Mouse (Mus musculus): Measurements from ENCODE around the gene Eif4e1b. TPM values are rescaled to one million over a fixed set of nuclear protein-coding genes. Genes with fewer than 3 reads are reported as not detected.

The Eif4e1b gene
- polyA plus RNA-seq, 1 experiment: not detected

DNA sequence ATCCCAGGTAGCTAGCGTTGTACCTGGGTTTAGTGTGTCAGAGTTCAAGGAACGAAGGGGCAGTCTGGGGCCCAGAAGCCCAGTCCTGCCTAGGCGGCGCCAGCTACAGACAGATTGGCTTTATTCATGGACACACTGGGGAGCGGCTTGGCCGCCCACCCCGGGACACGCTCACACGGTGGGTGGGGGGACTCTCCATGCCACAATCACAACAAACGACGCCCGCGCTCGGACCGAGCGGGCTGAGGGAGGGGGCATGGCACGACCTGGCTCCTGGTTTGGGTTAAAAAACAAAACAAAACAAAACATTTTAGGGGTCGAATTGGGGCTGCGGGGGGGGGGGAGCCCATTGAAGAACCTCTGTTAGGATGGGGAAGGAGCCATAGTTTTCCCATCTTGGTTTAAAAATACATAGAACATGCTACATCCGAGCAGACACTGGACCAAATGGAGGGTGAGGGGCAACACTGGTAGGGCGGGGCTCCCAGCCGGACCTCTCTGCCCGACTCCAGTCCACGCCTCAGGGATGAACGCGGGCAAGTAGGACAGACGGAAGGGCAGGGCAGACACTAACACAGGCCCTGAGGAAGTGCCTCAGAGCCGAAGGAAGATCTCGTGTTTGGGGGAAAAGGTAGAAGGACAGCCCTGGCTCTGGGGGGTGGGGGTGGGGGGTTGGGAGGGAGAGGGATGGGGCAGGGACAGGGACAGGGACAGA is 24.9 kb upstream of the Eif4e1b start:
- TF ChIP-seq CTCF (IDR thresholded peaks at IDR 0.05; ENCODE audit: low read depth, low read length): no peak
- TF ChIP-seq POLR2A (IDR thresholded peaks at IDR 0.05; ENCODE audit: borderline replicate concordance, low read depth, low read length): no peak
- H3K27ac ChIP-seq (ENCODE audit: insufficient read depth, low read depth, low read length): no peak overlapping the region
- no peak overlapping the region for H3K4me3 ChIP-seq (ENCODE audit: insufficient read depth, low read length)
- H3K4me1 ChIP-seq (ENCODE audit: control insufficient read depth, insufficient read depth, low read length): no peaks in the 10 kb centered on the region; the same call in 1 of the 2 replicates

DNA sequence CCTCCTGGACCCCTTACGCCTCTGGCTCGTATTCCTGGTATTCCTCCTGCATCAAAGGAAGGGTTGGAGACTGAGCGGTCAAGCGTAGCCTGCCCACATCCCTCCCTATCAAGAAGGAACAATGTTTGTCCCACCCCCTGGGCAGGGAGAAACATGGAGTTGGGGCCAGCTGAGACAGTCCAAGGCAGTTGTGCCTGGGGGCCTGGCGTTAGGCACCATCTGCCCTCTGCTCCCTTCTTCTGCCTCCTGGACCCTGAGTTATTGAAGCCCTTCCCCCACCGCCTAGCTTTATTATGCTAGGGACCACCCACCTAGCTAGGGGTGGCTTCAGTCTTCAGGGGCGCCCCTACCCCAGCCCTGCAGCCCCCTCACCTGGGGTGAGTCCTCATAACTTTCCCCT is 24.3 kb upstream of the Eif4e1b start:
- no peak for TF ChIP-seq POLR2A (IDR thresholded peaks at IDR 0.05; ENCODE audit: borderline replicate concordance, low read depth, low read length)
- no peak for TF ChIP-seq CTCF (IDR thresholded peaks at IDR 0.05; ENCODE audit: low read depth, low read length)
- Histone ChIP-seq H3K4me1 (ENCODE audit: control insufficient read depth, insufficient read depth, low read length) (no peaks in the 10 kb centered on the region; the same call in 1 of the 2 replicates), H3K27ac (ENCODE audit: insufficient read depth, low read depth, low read length) (no peak overlapping the region), H3K4me3 (ENCODE audit: insufficient read depth, low read length) (no peak overlapping the region)

DNA sequence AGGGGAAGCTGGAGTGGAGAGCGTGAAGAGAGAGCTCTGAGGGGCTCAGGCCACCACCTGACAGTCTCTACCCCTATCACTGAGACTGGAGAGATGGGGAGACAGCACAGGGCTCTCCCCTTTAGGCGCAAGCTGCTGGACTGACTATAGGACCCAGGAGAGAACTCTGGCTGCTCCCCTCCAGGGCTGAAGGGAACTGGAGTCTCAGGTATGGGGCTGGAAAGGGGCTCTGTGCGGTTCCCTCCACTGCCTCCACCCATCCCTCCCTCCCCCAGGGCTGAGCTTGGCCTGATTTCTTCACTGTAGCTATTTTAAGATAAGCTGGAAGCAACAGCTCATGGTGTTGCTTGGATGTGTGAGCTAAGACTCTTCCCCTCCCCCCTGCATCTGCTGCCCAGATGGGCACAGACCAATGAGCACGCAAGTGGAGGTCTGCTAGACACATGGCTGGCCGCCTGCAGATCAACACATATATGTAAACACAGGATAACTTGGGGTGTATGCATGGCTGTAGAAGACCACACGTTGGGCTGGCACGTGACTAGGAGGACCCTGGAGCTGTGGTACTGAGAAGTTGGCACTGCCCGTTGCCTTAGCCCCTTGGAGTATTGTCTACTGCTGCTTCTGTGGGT is 23.5 kb upstream of the Eif4e1b start:
- Histone ChIP-seq H3K4me1 (ENCODE audit: control insufficient read depth, insufficient read depth, low read length) (no peaks in the 10 kb centered on the region; the same call in 1 of the 2 replicates), H3K4me3 (ENCODE audit: insufficient read depth, low read length) (no peak overlapping the region), H3K27ac (ENCODE audit: insufficient read depth, low read depth, low read length) (no peak overlapping the region)
- no peak for TF ChIP-seq CTCF (IDR thresholded peaks at IDR 0.05; ENCODE audit: low read depth, low read length)
- TF ChIP-seq POLR2A (IDR thresholded peaks at IDR 0.05; ENCODE audit: borderline replicate concordance, low read depth, low read length): no peak

DNA sequence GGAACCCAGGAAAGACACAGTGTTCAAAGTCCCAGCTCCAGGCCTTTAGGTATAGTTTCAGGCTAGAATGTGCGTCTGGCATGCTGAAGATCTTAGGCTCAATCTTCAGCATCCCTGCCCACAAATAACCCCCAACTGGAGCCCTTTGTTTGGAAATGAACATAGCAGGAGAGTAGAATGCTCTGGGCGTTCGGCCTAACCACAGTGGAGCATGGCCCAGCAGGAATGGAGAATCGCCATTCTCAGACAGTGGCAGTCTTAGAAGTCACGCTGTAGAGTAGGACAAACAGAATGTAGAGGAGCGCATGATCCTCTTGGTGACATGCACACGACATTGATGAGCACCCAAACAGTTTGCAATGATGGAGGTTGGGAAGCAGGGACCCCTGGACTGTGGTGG is 22.9 kb upstream of the Eif4e1b start:
- H3K4me1 ChIP-seq (ENCODE audit: control insufficient read depth, insufficient read depth, low read length): no peaks in the 10 kb centered on the region; the same call in 1 of the 2 replicates
- TF ChIP-seq POLR2A (IDR thresholded peaks at IDR 0.05; ENCODE audit: borderline replicate concordance, low read depth, low read length): no peak
- no peak for TF ChIP-seq CTCF (IDR thresholded peaks at IDR 0.05; ENCODE audit: low read depth, low read length)

GRCm38 (mm10) chr13:54765281-54766191 is 18.3 kb upstream of the Eif4e1b start:
- H3K27ac ChIP-seq (ENCODE audit: insufficient read depth, low read depth, low read length): no peak overlapping the region
- no peaks in the 10 kb centered on the region for H3K4me1 ChIP-seq (ENCODE audit: control insufficient read depth, insufficient read depth, low read length)
- peak overlapping the region; percentile 4; the same call in 1 of the 2 replicates for H3K4me3 ChIP-seq (ENCODE audit: insufficient read depth, low read length)
- TF ChIP-seq POLR2A (IDR thresholded peaks at IDR 0.05; ENCODE audit: borderline replicate concordance, low read depth, low read length) (no peak), CTCF (IDR thresholded peaks at IDR 0.05; ENCODE audit: low read depth, low read length) (no peak)

More for the DNA sequence above, 22.9 kb upstream of the Eif4e1b start:
- Histone ChIP-seq H3K27ac (ENCODE audit: insufficient read depth, low read depth, low read length) (no peak overlapping the region), H3K4me3 (ENCODE audit: insufficient read depth, low read length) (no peak overlapping the region)

DNA sequence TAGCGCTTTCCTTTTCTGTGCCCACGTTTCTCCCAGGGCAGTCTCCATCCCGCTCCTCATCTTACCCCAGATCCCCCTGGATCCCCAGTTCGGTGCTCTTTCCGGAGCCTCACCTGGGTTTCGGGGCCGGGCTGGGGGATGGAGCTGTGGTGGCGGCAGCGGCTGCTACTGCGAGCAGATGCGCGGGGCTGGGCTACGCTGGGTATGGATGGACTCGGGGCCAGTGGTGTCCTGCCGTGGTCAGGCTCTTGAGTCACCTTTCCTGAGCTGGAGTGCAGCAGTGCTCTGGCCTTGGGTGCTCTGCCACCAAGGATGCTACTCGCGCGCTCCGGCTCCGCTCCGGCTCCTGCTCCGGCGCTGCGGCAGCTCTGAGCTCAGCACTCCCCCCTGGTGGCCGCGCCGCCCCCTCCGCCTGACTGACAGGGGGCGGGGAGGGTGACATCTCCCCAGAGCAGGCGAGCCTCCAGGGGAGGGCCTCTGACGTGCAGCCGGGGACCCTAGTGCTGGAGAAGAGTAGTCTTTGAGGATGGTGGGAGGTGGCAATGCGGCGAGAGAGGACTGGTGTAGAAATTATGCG is 17.5 kb upstream of the Eif4e1b start, which contains the start of gene Sncb:
Sncb (minus strand) TSS at position 404 of the 577 bp plus-strand sequence.
- Histone ChIP-seq H3K4me1 (ENCODE audit: control insufficient read depth, insufficient read depth, low read length) (no peaks in the 10 kb centered on the region), H3K4me3 (ENCODE audit: insufficient read depth, low read length) (peak within 1 kb of the TSS; percentile 4; the same call in 1 of the 2 replicates), H3K27ac (ENCODE audit: insufficient read depth, low read depth, low read length) (no peak within 1 kb of the TSS)
- TF ChIP-seq POLR2A (IDR thresholded peaks at IDR 0.05; ENCODE audit: borderline replicate concordance, low read depth, low read length): no peak

DNA sequence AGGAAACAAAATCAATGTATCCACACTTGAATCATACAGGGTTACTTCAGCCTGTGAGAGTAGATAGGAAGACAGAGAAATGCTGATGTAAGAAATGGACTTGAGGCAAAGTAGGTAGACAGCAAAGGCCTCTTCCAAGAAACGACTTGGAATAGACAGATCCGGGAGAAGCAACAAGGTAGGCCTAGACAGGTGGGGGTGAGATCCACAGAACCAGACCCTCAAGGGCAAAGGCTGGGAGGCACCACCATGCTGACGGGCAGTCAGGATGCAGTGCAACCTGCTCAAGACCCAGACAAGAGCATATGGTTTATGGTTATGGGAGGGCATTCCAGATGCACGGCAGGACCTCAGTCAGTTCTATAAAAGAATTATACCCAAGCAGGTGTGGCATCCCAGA is 16.8 kb upstream of the Eif4e1b start:
- Histone ChIP-seq H3K27ac (ENCODE audit: insufficient read depth, low read depth, low read length) (no peak overlapping the region), H3K4me1 (ENCODE audit: control insufficient read depth, insufficient read depth, low read length) (no peaks in the 10 kb centered on the region), H3K4me3 (ENCODE audit: insufficient read depth, low read length) (no peak overlapping the region)
- TF ChIP-seq CTCF (IDR thresholded peaks at IDR 0.05; ENCODE audit: low read depth, low read length) (no peak), POLR2A (IDR thresholded peaks at IDR 0.05; ENCODE audit: borderline replicate concordance, low read depth, low read length) (no peak)

DNA sequence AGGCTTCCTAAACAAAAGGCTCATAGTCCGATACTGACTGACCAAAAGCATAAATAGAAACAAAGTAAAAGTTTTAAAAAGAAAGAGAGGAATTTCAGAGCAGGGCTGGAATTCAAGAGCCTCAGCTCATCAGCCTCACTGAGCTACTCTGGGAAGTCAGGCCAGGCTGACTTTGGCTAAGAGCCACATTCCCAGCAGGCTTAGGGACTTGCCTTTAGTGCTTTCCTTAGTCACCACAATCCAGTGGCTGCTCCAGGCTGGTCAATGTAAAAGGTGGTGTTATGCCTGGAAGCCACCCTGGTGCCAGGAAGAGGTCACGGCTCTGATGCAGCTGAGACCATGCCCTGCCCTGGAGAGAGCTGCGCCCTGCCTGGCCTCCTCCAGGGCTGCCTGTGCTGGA is 3.2 kb upstream of the Eif4e1b start:
- Histone ChIP-seq H3K4me1 (ENCODE audit: control insufficient read depth, insufficient read depth, low read length) (no peaks in the 10 kb centered on the region), H3K4me3 (ENCODE audit: insufficient read depth, low read length) (no peak overlapping the region), H3K27ac (ENCODE audit: insufficient read depth, low read depth, low read length) (no peak overlapping the region)
- TF ChIP-seq CTCF (IDR thresholded peaks at IDR 0.05; ENCODE audit: low read depth, low read length) (no peak), POLR2A (IDR thresholded peaks at IDR 0.05; ENCODE audit: borderline replicate concordance, low read depth, low read length) (no peak)

- no peak overlapping the region for H3K4me3 ChIP-seq (ENCODE audit: insufficient read depth, low read length)
- H3K4me1 ChIP-seq (ENCODE audit: control insufficient read depth, insufficient read depth, low read length): no peaks in the 10 kb centered on the region
- TF ChIP-seq POLR2A (IDR thresholded peaks at IDR 0.05; ENCODE audit: borderline replicate concordance, low read depth, low read length) (no peak), CTCF (IDR thresholded peaks at IDR 0.05; ENCODE audit: low read depth, low read length) (no peak)
- no peak overlapping the region for H3K27ac ChIP-seq (ENCODE audit: insufficient read depth, low read depth, low read length)
These were observed 2.7 kb upstream of the Eif4e1b start for GRCm38 (mm10) chr13:54781086-54781485.

Data from bone marrow macrophage, adult 2 months (primary cell).